Mouse (Mus musculus) hindbrain, embryonic 14.5 days (tissue): ENCODE results near the gene Fam216b. TPM values are rescaled to one million over a fixed set of nuclear protein-coding genes. Genes with fewer than 3 reads are reported as not detected.

Experiments
- polyA plus RNA-seq: library from polyadenylated mRNA; unstranded; fragments of >200 nt; fragmentation: Nextera tagmentation; extraction: Ambion mirVana; gene quantifications from 2 replicates; pipeline ENCODE4 v1.2.1, GENCODE M21; 2014

The Fam216b gene
- polyA plus RNA-seq, 1 experiment from 2014 or later: 1.2 TPM

Other genes starting within 250 kb of the Fam216b start
- 90.3 and 95.3 TPM in 2 replicates for gene Dnajc15, start 213.9 kb downstream of the Fam216b start, polyA plus RNA-seq
- gene Epsti1, start 184.8 kb downstream of the Fam216b start, polyA plus RNA-seq: 0.14 and 0.33 TPM in 2 replicates
- 0.09 and 0.20 TPM in 2 replicates for gene Tnfsf11, start 219.0 kb upstream of the Fam216b start, polyA plus RNA-seq